Mouse (Mus musculus): ENCODE data around the gene Cdh10. TPM values are rescaled to one million over a fixed set of nuclear protein-coding genes. Genes with fewer than 3 reads are reported as not detected.

The Cdh10 gene
- total and polyA plus RNA-seq, 3 experiments, result 0.33 TPM; not detected in 2

DNA sequence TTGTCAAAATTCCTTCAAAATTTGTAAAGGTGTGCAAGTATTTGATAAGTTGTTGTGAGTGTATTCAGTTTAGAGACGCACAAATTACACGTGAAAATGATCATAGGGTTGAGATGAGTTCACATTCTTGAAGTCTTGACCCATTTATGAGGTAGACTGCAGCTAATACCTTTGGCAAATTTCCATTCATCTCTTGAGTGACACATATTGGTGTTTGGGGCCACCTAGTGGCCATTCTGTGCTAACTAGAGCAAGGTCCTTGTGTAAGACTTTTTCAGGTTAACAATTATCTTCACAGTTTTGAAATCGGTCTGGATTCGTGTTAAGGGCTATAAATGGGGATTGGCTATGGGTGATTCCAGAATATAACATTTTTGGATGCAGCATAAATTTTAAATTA lies 13.5 kb downstream of the Cdh10 start:
- H3K36me3 ChIP-seq (replicated peaks), result no peaks in the 10 kb centered on the region
- peak; percentile 1 for DNase-seq (ENCODE audit: low spot score)
- peak; percentile 54 for ATAC-seq (ENCODE audit: extremely low read depth, insufficient number of reproducible peaks, low FRiP score, poor library complexity, severe bottlenecking)
- H3K27me3 ChIP-seq (ENCODE audit: insufficient read depth, low read length), result no peaks in the 10 kb centered on the region
- H3K4me3 ChIP-seq (ENCODE audit: low read depth, low read length), result no peak overlapping the region
- no peaks in the 10 kb centered on the region for H3K4me1 ChIP-seq (ENCODE audit: insufficient read depth, low read depth, low read length)
- TF ChIP-seq GATA2 (IDR thresholded peaks at IDR 0.05; ENCODE audit: borderline replicate concordance, low read depth, low read length), result no peak
- 0 out of 2 replicates have a peak, but pooled peaks have one; percentile 7 for TF ChIP-seq CTCF (IDR thresholded peaks at IDR 0.05; ENCODE audit: low read depth, low read length)
- no peak for TF ChIP-seq GATA1 (IDR thresholded peaks at IDR 0.05; ENCODE audit: borderline replicate concordance, low read length)
- no peak for TF ChIP-seq POLR2AphosphoS5 (IDR thresholded peaks at IDR 0.05; ENCODE audit: insufficient replicate concordance, low read depth, low read length)
- TF ChIP-seq TAL1 (conservative IDR thresholded peaks at IDR 0.05; ENCODE audit: low read depth, low read length), result no peak
- no peaks in the 10 kb centered on the region for H3K9me3 ChIP-seq (replicated peaks)

DNA sequence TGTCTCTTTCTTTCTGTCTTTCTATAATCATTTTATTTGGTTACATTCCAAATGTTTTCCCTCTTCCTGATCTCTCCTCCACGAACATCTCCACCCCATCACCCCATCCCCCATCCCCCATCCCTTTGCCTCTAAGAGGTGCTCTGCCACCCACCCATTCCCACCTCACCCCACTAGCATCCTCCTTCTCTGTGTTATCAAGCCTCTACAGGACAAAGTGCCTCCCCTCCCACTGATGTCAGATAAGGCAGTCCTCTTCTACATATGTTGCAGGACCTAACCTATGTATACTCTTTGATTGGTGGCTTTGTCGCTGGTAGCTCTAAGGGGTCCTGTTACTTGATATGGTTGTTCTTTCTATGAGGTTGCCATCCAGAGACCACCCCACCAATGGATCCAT lies 23.0 kb downstream of the Cdh10 start:
- no peaks in the 10 kb centered on the region for H3K27me3 ChIP-seq (ENCODE audit: insufficient read depth, low read length)
- no peaks in the 10 kb centered on the region for H3K9me3 ChIP-seq (replicated peaks)
- H3K36me3 ChIP-seq (replicated peaks), result no peaks in the 10 kb centered on the region
- H3K4me3 ChIP-seq (ENCODE audit: low read depth, low read length), result no peak overlapping the region
- DNase-seq (ENCODE audit: low spot score) (no peak), ATAC-seq (ENCODE audit: extremely low read depth, insufficient number of reproducible peaks, low FRiP score, poor library complexity, severe bottlenecking) (no peak)
- H3K4me1 ChIP-seq (ENCODE audit: insufficient read depth, low read depth, low read length), result no peaks in the 10 kb centered on the region
- TF ChIP-seq CTCF (IDR thresholded peaks at IDR 0.05; ENCODE audit: low read depth, low read length), result no peak
- TF ChIP-seq TAL1 (conservative IDR thresholded peaks at IDR 0.05; ENCODE audit: low read depth, low read length), result no peak
- TF ChIP-seq POLR2AphosphoS5 (IDR thresholded peaks at IDR 0.05; ENCODE audit: insufficient replicate concordance, low read depth, low read length), result no peak

DNA sequence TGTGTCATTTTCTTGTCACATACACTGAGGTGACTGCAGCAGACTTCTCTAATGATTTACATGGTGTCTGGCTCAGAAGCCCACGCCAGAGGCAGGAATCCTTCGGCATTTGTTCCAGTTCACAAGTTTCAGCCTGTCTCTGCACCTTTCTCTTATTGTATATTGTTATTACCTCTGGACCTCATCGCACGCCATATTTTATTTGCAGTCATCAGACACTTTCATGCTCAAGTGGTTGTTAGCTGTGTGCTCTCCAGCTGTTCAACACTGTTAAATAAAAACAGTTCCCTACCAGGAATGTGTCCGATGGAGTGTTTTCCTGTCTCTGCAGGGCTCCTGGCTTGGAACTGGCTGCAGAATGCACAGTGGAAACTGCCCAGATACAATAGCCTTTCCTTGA lies 26.1 kb downstream of the Cdh10 start:
- H3K36me3 ChIP-seq (replicated peaks), result no peaks in the 10 kb centered on the region
- no peak overlapping the region for H3K4me3 ChIP-seq (ENCODE audit: low read depth, low read length)
- no peak for ATAC-seq (ENCODE audit: extremely low read depth, insufficient number of reproducible peaks, low FRiP score, poor library complexity, severe bottlenecking)
- no peak for DNase-seq (ENCODE audit: low spot score)
- TF ChIP-seq TAL1 (conservative IDR thresholded peaks at IDR 0.05; ENCODE audit: low read depth, low read length) (no peak), POLR2AphosphoS5 (IDR thresholded peaks at IDR 0.05; ENCODE audit: insufficient replicate concordance, low read depth, low read length) (no peak), CTCF (IDR thresholded peaks at IDR 0.05; ENCODE audit: low read depth, low read length) (no peak), GATA1 (IDR thresholded peaks at IDR 0.05; ENCODE audit: borderline replicate concordance, low read length) (no peak), GATA2 (IDR thresholded peaks at IDR 0.05; ENCODE audit: borderline replicate concordance, low read depth, low read length) (no peak)
- H3K27me3 ChIP-seq (ENCODE audit: insufficient read depth, low read length), result no peaks in the 10 kb centered on the region
- no peaks in the 10 kb centered on the region for H3K4me1 ChIP-seq (ENCODE audit: insufficient read depth, low read depth, low read length)
- H3K9me3 ChIP-seq (replicated peaks), result no peaks in the 10 kb centered on the region

DNA sequence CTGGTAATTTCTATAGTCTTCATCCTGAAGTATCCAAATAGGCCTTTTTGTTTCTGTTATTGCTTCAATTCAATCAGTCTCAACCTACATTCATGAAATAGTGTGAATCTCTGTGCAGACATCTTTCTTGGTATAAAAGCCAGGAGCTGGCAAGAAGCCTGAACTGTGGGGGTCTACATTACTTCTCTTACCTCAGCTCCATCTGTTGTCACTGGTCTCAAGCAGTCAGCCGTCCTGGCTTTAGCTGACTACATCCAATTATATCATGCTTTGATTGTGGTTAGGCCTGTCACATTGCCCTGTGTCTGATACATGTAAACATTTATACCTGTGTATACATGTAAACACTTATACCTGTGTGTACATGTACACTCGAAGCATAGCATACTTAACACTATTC lies 31.8 kb downstream of the Cdh10 start:
- no peak for ATAC-seq (ENCODE audit: extremely low read depth, insufficient number of reproducible peaks, low FRiP score, poor library complexity, severe bottlenecking)
- Histone ChIP-seq H3K9me3 (replicated peaks) (no peaks in the 10 kb centered on the region), H3K4me3 (ENCODE audit: low read depth, low read length) (no peak overlapping the region), H3K4me1 (ENCODE audit: insufficient read depth, low read depth, low read length) (no peaks in the 10 kb centered on the region), H3K36me3 (replicated peaks) (no peaks in the 10 kb centered on the region), H3K27me3 (ENCODE audit: insufficient read depth, low read length) (no peaks in the 10 kb centered on the region)
- TF ChIP-seq CTCF (IDR thresholded peaks at IDR 0.05; ENCODE audit: low read depth, low read length), result no peak
- no peak for TF ChIP-seq GATA2 (IDR thresholded peaks at IDR 0.05; ENCODE audit: borderline replicate concordance, low read depth, low read length)
- no peak for TF ChIP-seq POLR2AphosphoS5 (IDR thresholded peaks at IDR 0.05; ENCODE audit: insufficient replicate concordance, low read depth, low read length)
- TF ChIP-seq TAL1 (conservative IDR thresholded peaks at IDR 0.05; ENCODE audit: low read depth, low read length), result no peak
- no peak for TF ChIP-seq GATA1 (IDR thresholded peaks at IDR 0.05; ENCODE audit: borderline replicate concordance, low read length)
- DNase-seq (ENCODE audit: low spot score), result no peak

DNA sequence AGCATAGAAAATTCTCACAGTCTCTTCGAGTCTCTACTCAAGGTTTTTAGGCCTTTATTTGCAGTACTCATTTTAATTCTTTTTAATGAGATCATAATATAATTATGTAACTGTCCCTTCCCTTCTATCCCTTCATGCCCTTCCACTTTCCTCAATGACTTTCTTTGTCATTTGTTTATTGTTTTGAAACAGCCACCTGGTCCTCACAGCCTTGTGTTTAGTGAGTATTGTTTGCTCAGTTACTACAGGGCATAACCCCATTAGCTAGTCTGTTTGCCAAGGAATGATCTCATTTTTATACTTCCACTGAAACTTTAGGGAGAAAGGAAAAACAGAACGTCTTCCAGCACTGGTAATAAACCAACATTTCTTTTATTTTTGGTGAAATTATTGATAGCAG lies 39.4 kb downstream of the Cdh10 start:
- no peak for DNase-seq (ENCODE audit: low spot score)
- TF ChIP-seq POLR2AphosphoS5 (IDR thresholded peaks at IDR 0.05; ENCODE audit: insufficient replicate concordance, low read depth, low read length), result no peak
- TF ChIP-seq GATA2 (IDR thresholded peaks at IDR 0.05; ENCODE audit: borderline replicate concordance, low read depth, low read length), result no peak
- no peak for TF ChIP-seq GATA1 (IDR thresholded peaks at IDR 0.05; ENCODE audit: borderline replicate concordance, low read length)
- TF ChIP-seq CTCF (IDR thresholded peaks at IDR 0.05; ENCODE audit: low read depth, low read length), result no peak
- TF ChIP-seq TAL1 (conservative IDR thresholded peaks at IDR 0.05; ENCODE audit: low read depth, low read length), result no peak
- no peaks in the 10 kb centered on the region for H3K4me1 ChIP-seq (ENCODE audit: insufficient read depth, low read depth, low read length)
- no peaks in the 10 kb centered on the region for H3K36me3 ChIP-seq (replicated peaks)
- no peaks in the 10 kb centered on the region for H3K9me3 ChIP-seq (replicated peaks)
- H3K27me3 ChIP-seq (ENCODE audit: insufficient read depth, low read length), result no peaks in the 10 kb centered on the region
- no peak overlapping the region for H3K4me3 ChIP-seq (ENCODE audit: low read depth, low read length)
- ATAC-seq (ENCODE audit: extremely low read depth, insufficient number of reproducible peaks, low FRiP score, poor library complexity, severe bottlenecking), result no peak

DNA sequence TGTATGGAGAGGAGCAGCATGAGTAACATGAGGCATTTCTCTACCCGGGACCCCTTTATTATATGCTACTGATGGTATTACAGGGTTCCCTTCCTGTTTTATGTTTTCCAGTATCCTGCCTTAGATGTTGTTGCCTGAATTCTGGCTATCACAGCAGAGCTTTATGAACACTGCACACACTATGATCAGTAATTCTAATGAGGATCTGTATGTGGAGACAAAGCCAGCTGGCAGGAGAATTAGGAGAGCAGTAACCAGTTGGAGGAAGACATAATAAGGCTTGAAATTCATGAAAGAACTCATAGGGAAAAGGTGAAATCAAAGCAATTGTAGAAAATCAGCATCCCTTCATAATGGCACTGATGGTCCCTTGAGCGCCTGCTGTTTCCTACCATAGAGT lies 51.1 kb downstream of the Cdh10 start:
- ATAC-seq (ENCODE audit: extremely low read depth, insufficient number of reproducible peaks, low FRiP score, poor library complexity, severe bottlenecking), result no peak
- no peak for DNase-seq (ENCODE audit: low spot score)
- no peaks in the 10 kb centered on the region for H3K27me3 ChIP-seq (ENCODE audit: insufficient read depth, low read length)
- H3K4me1 ChIP-seq (ENCODE audit: insufficient read depth, low read depth, low read length), result no peaks in the 10 kb centered on the region
- no peaks in the 10 kb centered on the region for H3K36me3 ChIP-seq (replicated peaks)
- H3K4me3 ChIP-seq (ENCODE audit: low read depth, low read length), result no peak overlapping the region
- H3K9me3 ChIP-seq (replicated peaks), result no peaks in the 10 kb centered on the region
- TF ChIP-seq TAL1 (conservative IDR thresholded peaks at IDR 0.05; ENCODE audit: low read depth, low read length), result no peak

DNA sequence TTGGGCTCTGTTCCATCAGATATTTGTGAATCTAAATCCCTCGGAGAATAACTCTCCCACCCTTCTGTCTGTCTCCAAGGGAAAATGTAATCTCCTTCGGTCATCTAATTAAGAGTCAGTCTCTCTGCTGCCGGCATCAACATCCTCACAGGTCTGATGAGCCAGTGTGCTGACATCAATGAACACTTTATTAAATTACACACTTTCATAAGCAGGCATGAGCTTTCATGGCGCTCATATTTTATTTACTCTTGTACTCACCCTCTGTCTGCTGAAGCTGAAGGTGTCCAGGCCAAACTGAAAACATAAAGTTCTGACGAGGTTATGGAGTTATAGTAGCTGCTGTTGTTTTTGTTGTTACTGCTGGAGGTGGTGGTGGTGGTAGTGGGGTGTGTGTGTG lies 62.7 kb downstream of the Cdh10 start:
- H3K4me1 ChIP-seq (ENCODE audit: insufficient read depth, low read depth, low read length), result no peaks in the 10 kb centered on the region
- H3K4me3 ChIP-seq (ENCODE audit: low read depth, low read length), result no peak overlapping the region
- H3K36me3 ChIP-seq (replicated peaks), result no peaks in the 10 kb centered on the region
- no peaks in the 10 kb centered on the region for H3K9me3 ChIP-seq (replicated peaks)
- ATAC-seq (ENCODE audit: extremely low read depth, insufficient number of reproducible peaks, low FRiP score, poor library complexity, severe bottlenecking), result no peak
- TF ChIP-seq GATA2 (IDR thresholded peaks at IDR 0.05; ENCODE audit: borderline replicate concordance, low read depth, low read length) (no peak), TAL1 (conservative IDR thresholded peaks at IDR 0.05; ENCODE audit: low read depth, low read length) (no peak), POLR2AphosphoS5 (IDR thresholded peaks at IDR 0.05; ENCODE audit: insufficient replicate concordance, low read depth, low read length) (no peak), GATA1 (IDR thresholded peaks at IDR 0.05; ENCODE audit: borderline replicate concordance, low read length) (no peak), CTCF (IDR thresholded peaks at IDR 0.05; ENCODE audit: low read depth, low read length) (no peak)
- DNase-seq (ENCODE audit: low spot score), result no peak
- H3K27me3 ChIP-seq (ENCODE audit: insufficient read depth, low read length), result no peaks in the 10 kb centered on the region
